Mouse (Mus musculus): ENCODE results near the gene Metrn. TPM values are rescaled to one million over a fixed set of nuclear protein-coding genes. Genes with fewer than 3 reads are reported as not detected.
A peak's percentile ranks its signal among the peaks of the same experiment; 100 is the strongest.

The Metrn gene
- polyA plus RNA-seq, 1 experiment from 2014 or later = 38.8 TPM

GRCm38 (mm10) chr17:25838904-25839303 lies 42.0 kb upstream of the Metrn start:
- peaks cover 27% of the 10 kb centered on the region for H3K36me3 ChIP-seq (ENCODE audit: control insufficient read depth, insufficient read depth, low read length)
- no peaks in the 10 kb centered on the region for H3K27me3 ChIP-seq (ENCODE audit: control insufficient read depth, insufficient read depth, low read length)
- no peak overlapping the region for H3K9ac ChIP-seq (ENCODE audit: low read length)
- 86% methylated on average over 4 of the region's 4 CpGs for WGBS
- no peaks in the 10 kb centered on the region for H3K9me3 ChIP-seq (ENCODE audit: control insufficient read depth, low read length)
- peaks cover 44% of the 10 kb centered on the region for H3K4me1 ChIP-seq (ENCODE audit: control insufficient read depth, insufficient read depth, low read length)
- DNase-seq (ENCODE audit: low spot score) = no peak
- no peak overlapping the region for H3K4me2 ChIP-seq (ENCODE audit: low read depth)
- H3K4me3 ChIP-seq (ENCODE audit: low read depth, low read length) = no peak overlapping the region
- no peak for ATAC-seq (ENCODE audit: insufficient read depth, low FRiP score, low TSS enrichment)
- H3K27ac ChIP-seq (ENCODE audit: low read depth, low read length) = no peak overlapping the region

- Histone ChIP-seq H3K27ac (ENCODE audit: low read depth, low read length) (peak overlapping the region; percentile 67), H3K9me3 (ENCODE audit: control insufficient read depth, low read length) (no peaks in the 10 kb centered on the region), H3K36me3 (ENCODE audit: control insufficient read depth, insufficient read depth, low read length) (peaks cover 27% of the 10 kb centered on the region), H3K4me2 (ENCODE audit: low read depth) (peak overlapping the region; percentile 68; the same call in 1 of the 2 replicates), H3K27me3 (ENCODE audit: control insufficient read depth, insufficient read depth, low read length) (no peaks in the 10 kb centered on the region), H3K4me3 (ENCODE audit: low read depth, low read length) (no peak overlapping the region), H3K9ac (ENCODE audit: low read length) (peak overlapping the region; percentile 68; the same call in 1 of the 2 replicates), H3K4me1 (ENCODE audit: control insufficient read depth, insufficient read depth, low read length) (peaks cover 41% of the 10 kb centered on the region)
- DNase-seq (ENCODE audit: low spot score) = peak; percentile 31
- no peak for ATAC-seq (ENCODE audit: insufficient read depth, low FRiP score, low TSS enrichment)
- 49% methylated on average over 3 of the region's 3 CpGs for WGBS
These were observed 40.6 kb upstream of the Metrn start for GRCm38 (mm10) chr17:25837533-25837932.

GRCm38 (mm10) chr17:25837076-25837410 lies 40.1 kb upstream of the Metrn start, which contains the start of gene Rhbdl1:
Gene Rhbdl1, minus strand, starts transcription at chr17:25837295.
- no peaks in the 10 kb centered on the region for H3K27me3 ChIP-seq (ENCODE audit: control insufficient read depth, insufficient read depth, low read length)
- WGBS = 2% methylated on average over 29 of the region's 29 CpGs
- DNase-seq (ENCODE audit: low spot score) = peak; percentile 76
- peak within 1 kb of the TSS; percentile 29 for H3K4me3 ChIP-seq (ENCODE audit: low read depth, low read length)
- H3K9me3 ChIP-seq (ENCODE audit: control insufficient read depth, low read length) = no peaks in the 10 kb centered on the region
- H3K4me1 ChIP-seq (ENCODE audit: control insufficient read depth, insufficient read depth, low read length) = peaks cover 44% of the 10 kb centered on the region
- ATAC-seq (ENCODE audit: insufficient read depth, low FRiP score, low TSS enrichment) = no peak
- H3K4me2 ChIP-seq (ENCODE audit: low read depth) = peak within 1 kb of the TSS; percentile 68
- H3K9ac ChIP-seq (ENCODE audit: low read length) = peak within 1 kb of the TSS; percentile 68
- peak within 1 kb of the TSS; percentile 67 for H3K27ac ChIP-seq (ENCODE audit: low read depth, low read length)
- peaks cover 27% of the 10 kb centered on the region for H3K36me3 ChIP-seq (ENCODE audit: control insufficient read depth, insufficient read depth, low read length)

GRCm38 (mm10) chr17:25836397-25837075 lies 39.6 kb upstream of the Metrn start:
- 27% methylated on average over 21 of the region's 23 CpGs for WGBS
- DNase-seq (ENCODE audit: low spot score) = no peak
- Histone ChIP-seq H3K36me3 (ENCODE audit: control insufficient read depth, insufficient read depth, low read length) (peaks cover 27% of the 10 kb centered on the region), H3K9me3 (ENCODE audit: control insufficient read depth, low read length) (no peaks in the 10 kb centered on the region), H3K4me2 (ENCODE audit: low read depth) (peak overlapping the region; percentile 68), H3K27me3 (ENCODE audit: control insufficient read depth, insufficient read depth, low read length) (no peaks in the 10 kb centered on the region), H3K27ac (ENCODE audit: low read depth, low read length) (peak overlapping the region; percentile 67), H3K4me1 (ENCODE audit: control insufficient read depth, insufficient read depth, low read length) (peaks cover 49% of the 10 kb centered on the region), H3K4me3 (ENCODE audit: low read depth, low read length) (peak overlapping the region; percentile 29), H3K9ac (ENCODE audit: low read length) (peak overlapping the region; percentile 68)
- no peak for ATAC-seq (ENCODE audit: insufficient read depth, low FRiP score, low TSS enrichment)

GRCm38 (mm10) chr17:25835816-25836215 lies 38.9 kb upstream of the Metrn start:
- 94% methylated on average over 16 of the region's 16 CpGs for WGBS
- DNase-seq (ENCODE audit: low spot score) (no peak), ATAC-seq (ENCODE audit: insufficient read depth, low FRiP score, low TSS enrichment) (no peak)
- H3K27ac ChIP-seq (ENCODE audit: low read depth, low read length) = no peak overlapping the region
- peak overlapping the region; percentile 68 for H3K4me2 ChIP-seq (ENCODE audit: low read depth)
- H3K4me1 ChIP-seq (ENCODE audit: control insufficient read depth, insufficient read depth, low read length) = peaks cover 56% of the 10 kb centered on the region
- no peaks in the 10 kb centered on the region for H3K9me3 ChIP-seq (ENCODE audit: control insufficient read depth, low read length)
- no peak overlapping the region for H3K4me3 ChIP-seq (ENCODE audit: low read depth, low read length)
- no peak overlapping the region for H3K9ac ChIP-seq (ENCODE audit: low read length)
- peaks cover 28% of the 10 kb centered on the region for H3K36me3 ChIP-seq (ENCODE audit: control insufficient read depth, insufficient read depth, low read length)
- no peaks in the 10 kb centered on the region for H3K27me3 ChIP-seq (ENCODE audit: control insufficient read depth, insufficient read depth, low read length)

- Histone ChIP-seq H3K4me3 (ENCODE audit: low read depth, low read length) (no peak overlapping the region), H3K4me1 (ENCODE audit: control insufficient read depth, insufficient read depth, low read length) (peaks cover 61% of the 10 kb centered on the region), H3K27me3 (ENCODE audit: control insufficient read depth, insufficient read depth, low read length) (no peaks in the 10 kb centered on the region), H3K27ac (ENCODE audit: low read depth, low read length) (no peak overlapping the region), H3K4me2 (ENCODE audit: low read depth) (peak overlapping the region; percentile 96; the same call in 1 of the 2 replicates), H3K9ac (ENCODE audit: low read length) (no peak overlapping the region), H3K36me3 (ENCODE audit: control insufficient read depth, insufficient read depth, low read length) (peaks cover 28% of the 10 kb centered on the region), H3K9me3 (ENCODE audit: control insufficient read depth, low read length) (no peaks in the 10 kb centered on the region)
- ATAC-seq (ENCODE audit: insufficient read depth, low FRiP score, low TSS enrichment) (no peak), DNase-seq (ENCODE audit: low spot score) (no peak)
- WGBS = 94% methylated on average over 7 of the region's 7 CpGs
These were observed 38.4 kb upstream of the Metrn start for GRCm38 (mm10) chr17:25835301-25835700.

GRCm38 (mm10) chr17:25834595-25835222 lies 37.8 kb upstream of the Metrn start:
- Histone ChIP-seq H3K9ac (ENCODE audit: low read length) (peak overlapping the region; percentile 89; the same call in 1 of the 2 replicates), H3K4me2 (ENCODE audit: low read depth) (peak overlapping the region; percentile 96), H3K36me3 (ENCODE audit: control insufficient read depth, insufficient read depth, low read length) (peaks cover 27% of the 10 kb centered on the region), H3K9me3 (ENCODE audit: control insufficient read depth, low read length) (no peaks in the 10 kb centered on the region), H3K27ac (ENCODE audit: low read depth, low read length) (no peak overlapping the region), H3K27me3 (ENCODE audit: control insufficient read depth, insufficient read depth, low read length) (no peaks in the 10 kb centered on the region), H3K4me1 (ENCODE audit: control insufficient read depth, insufficient read depth, low read length) (peaks cover 65% of the 10 kb centered on the region), H3K4me3 (ENCODE audit: low read depth, low read length) (peak overlapping the region; percentile 85)
- DNase-seq (ENCODE audit: low spot score) = no peak
- 93% methylated on average over 12 of the region's 12 CpGs for WGBS
- no peak for ATAC-seq (ENCODE audit: insufficient read depth, low FRiP score, low TSS enrichment)

GRCm38 (mm10) chr17:25833961-25834594 lies 37.1 kb upstream of the Metrn start:
- peak overlapping the region; percentile 96 for H3K4me2 ChIP-seq (ENCODE audit: low read depth)
- 50% methylated on average over 6 of the region's 6 CpGs for WGBS
- DNase-seq (ENCODE audit: low spot score) (no peak), ATAC-seq (ENCODE audit: insufficient read depth, low FRiP score, low TSS enrichment) (no peak)
- peak overlapping the region; percentile 94 for H3K27ac ChIP-seq (ENCODE audit: low read depth, low read length)
- H3K9me3 ChIP-seq (ENCODE audit: control insufficient read depth, low read length) = no peaks in the 10 kb centered on the region
- H3K27me3 ChIP-seq (ENCODE audit: control insufficient read depth, insufficient read depth, low read length) = no peaks in the 10 kb centered on the region
- H3K9ac ChIP-seq (ENCODE audit: low read length) = peak overlapping the region; percentile 89
- H3K4me3 ChIP-seq (ENCODE audit: low read depth, low read length) = peak overlapping the region; percentile 85
- H3K36me3 ChIP-seq (ENCODE audit: control insufficient read depth, insufficient read depth, low read length) = peaks cover 22% of the 10 kb centered on the region
- peaks cover 69% of the 10 kb centered on the region for H3K4me1 ChIP-seq (ENCODE audit: control insufficient read depth, insufficient read depth, low read length)
